Mouse (Mus musculus) heart, adult 2 months (tissue): Measurements from ENCODE around the gene Kif24. TPM values are rescaled to one million over a fixed set of nuclear protein-coding genes. Genes with fewer than 3 reads are reported as not detected.

Source experiments
- DNase-seq, 2 experiments: peaks; one replicate each; pipeline ENCODE4 v3.0.0; 2021
- H3K27ac ChIP-seq: fragments of 200-600 bp; 2 replicates; pipeline ENCODE4 v1.8.1; 2022
- H3K27me3 ChIP-seq: fragments of 200-500 bp; 2 replicates; pipeline ENCODE4 v1.6.1; 2012; ENCODE audit warnings: mild to moderate bottlenecking, low read length, inconsistent platforms, mixed read lengths; ENCODE audit not compliant: control insufficient read depth, insufficient read depth
- H3K36me3 ChIP-seq: fragments of 200-500 bp; 2 replicates; pipeline ENCODE4 v1.6.1; 2012; ENCODE audit warnings: low read length, inconsistent platforms; ENCODE audit not compliant: control insufficient read depth, insufficient read depth
- H3K4me1 ChIP-seq: fragments of 200-500 bp; 2 replicates; pipeline ENCODE4 v1.6.1; 2011; ENCODE audit warnings: low read length; ENCODE audit not compliant: control insufficient read depth, insufficient read depth
- H3K4me3 ChIP-seq: fragments of 200-600 bp; 2 replicates; pipeline ENCODE4 v1.8.1; 2022
- H3K79me2 ChIP-seq: fragments of 200-500 bp; replicated peaks from 2 replicates; pipeline ENCODE4 v1.6.1; 2012; ENCODE audit warnings: mild to moderate bottlenecking, inconsistent platforms, low read length, moderate library complexity, mixed read lengths; ENCODE audit not compliant: control insufficient read depth, insufficient read depth
- H3K9ac ChIP-seq: fragments of 200-500 bp; 2 replicates; pipeline ENCODE4 v1.6.1; 2012; ENCODE audit warnings: low read depth, mild to moderate bottlenecking, control low read depth, inconsistent platforms, low read length, mixed read lengths
- CTCF ChIP-seq: fragments of 200-600 bp; IDR thresholded peaks from 2 replicates; pipeline ENCODE4 v1.8.1; 2022; ENCODE audit warnings: antibody characterized with exemption, mild to moderate bottlenecking, moderate library complexity
- EP300 ChIP-seq: fragments of 200-500 bp; IDR thresholded peaks from 2 replicates; pipeline ENCODE4 v1.6.1; 2011; ENCODE audit warnings: low read depth, low read length, control low read depth; ENCODE audit not compliant: insufficient read depth
- POLR2A ChIP-seq: fragments of 200-500 bp; IDR thresholded peaks from 2 replicates; pipeline ENCODE4 v1.6.1; 2011; ENCODE audit warnings: mild to moderate bottlenecking, low read depth, low read length, control low read depth; ENCODE audit not compliant: insufficient read depth
- WGBS: fragments of 180-500 bp; shearing (Covaris S2); methylation state at CpG from one replicate; pipeline ENCODE4 v1.1.7; 2018; 5-methylcytosine and 5-hydroxymethylcytosine counted together
- intact Hi-C: fragments of 180-260 bp; cut with DNase I; formaldehyde crosslinking; loops from one replicate; pipeline ENCODE4 v1.15.1; 2025
- polyA plus RNA-seq: library from polyadenylated mRNA; depleted of rRNA; stranded (reverse); fragments of >200 nt; gene quantifications from 2 replicates; pipeline ENCODE4 v1.2.3, GENCODE M21; 2012
- total RNA-seq, 2 experiments: library from RNA; stranded (reverse); gene quantifications; 2 replicates each; pipeline ENCODE4 v1.2.3; 2021

Kif24 gene
- total and polyA plus RNA-seq, 3 experiments: 0.10 to 0.70 (median 0.29) TPM

GRCm38 (mm10) chr4:41358669-41359068 is 106.0 kb downstream of the Kif24 start:
- no peak overlapping the region for H3K27ac ChIP-seq
- WGBS: 80% methylated on average over 2 of the region's 2 CpGs

GRCm38 (mm10) chr4:41357154-41357553 is 107.5 kb downstream of the Kif24 start:
- H3K27me3 ChIP-seq: no peaks in the 10 kb centered on the region
- peaks cover 11% of the 10 kb centered on the region for H3K79me2 ChIP-seq
- intact Hi-C loops: no loop called here
- DNase-seq: no peak
- 89% methylated on average over 2 of the region's 2 CpGs for WGBS
- H3K4me1 ChIP-seq: peaks cover 1% of the 10 kb centered on the region; the same call in 1 of the 2 replicates
- TF ChIP-seq POLR2A (no peak), CTCF (no peak), EP300 (no peak)
- H3K27ac ChIP-seq: no peak overlapping the region
- H3K9ac ChIP-seq: no peak overlapping the region
- no peak overlapping the region for H3K4me3 ChIP-seq
- H3K36me3 ChIP-seq: peaks cover 8% of the 10 kb centered on the region

More at GRCm38 (mm10) chr4:41358669-41359068, 106.0 kb downstream of the Kif24 start:
- intact Hi-C loops: no loop called here
- no peak for TF ChIP-seq POLR2A
- DNase-seq: no peak
- Histone ChIP-seq H3K4me1 (peaks cover 1% of the 10 kb centered on the region; the same call in 1 of the 2 replicates), H3K27me3 (no peaks in the 10 kb centered on the region), H3K9ac (no peak overlapping the region), H3K36me3 (peaks cover 5% of the 10 kb centered on the region), H3K79me2 (peaks cover 11% of the 10 kb centered on the region), H3K4me3 (no peak overlapping the region)

GRCm38 (mm10) chr4:41353265-41353664 is 111.4 kb downstream of the Kif24 start:
- DNase-seq: no peak
- intact Hi-C loops: no loop called here
- H3K27ac ChIP-seq: no peak overlapping the region
- peaks cover 8% of the 10 kb centered on the region for H3K79me2 ChIP-seq
- no peak overlapping the region for H3K9ac ChIP-seq
- peaks cover 5% of the 10 kb centered on the region for H3K4me1 ChIP-seq
- WGBS: 74% methylated on average over 1 of the region's 1 CpGs
- H3K27me3 ChIP-seq: no peaks in the 10 kb centered on the region
- H3K36me3 ChIP-seq: peaks cover 12% of the 10 kb centered on the region
- H3K4me3 ChIP-seq: no peak overlapping the region
- TF ChIP-seq CTCF: peak; percentile 13; the same call in 1 of the 2 replicates
- no peak for TF ChIP-seq EP300
- TF ChIP-seq POLR2A: no peak

GRCm38 (mm10) chr4:41352758-41353157 is 111.9 kb downstream of the Kif24 start:
- WGBS: 76% methylated on average over 4 of the region's 4 CpGs
- intact Hi-C loops: no loop called here
- peaks cover 8% of the 10 kb centered on the region for H3K79me2 ChIP-seq
- H3K27me3 ChIP-seq: no peaks in the 10 kb centered on the region
- peaks cover 12% of the 10 kb centered on the region for H3K36me3 ChIP-seq
- H3K9ac ChIP-seq: no peak overlapping the region
- DNase-seq: no peak
- peaks cover 7% of the 10 kb centered on the region for H3K4me1 ChIP-seq
- no peak overlapping the region for H3K4me3 ChIP-seq
- H3K27ac ChIP-seq: no peak overlapping the region
- no peak for TF ChIP-seq EP300
- no peak for TF ChIP-seq POLR2A
- no peak for TF ChIP-seq CTCF

- TF ChIP-seq POLR2A (no peak), CTCF (no peak), EP300 (no peak)
- intact Hi-C loops: loop anchor here (1.0 kb wide), 1 partner anchor 34 kb away; no protein-coding TSS in a partner anchor
These were observed 115.5 kb downstream of the Kif24 start for GRCm38 (mm10) chr4:41349199-41349591.

GRCm38 (mm10) chr4:41348584-41349198 is 116.0 kb downstream of the Kif24 start, which contains the start of gene Ubap1:
TSS of gene Ubap1 (plus strand) at chr4:41348996.
- Histone ChIP-seq H3K79me2 (0 out of 2 replicates have a peak, but pooled peaks cover 2% of the 10 kb centered on the region), H3K4me3 (peak within 1 kb of the TSS; percentile 78), H3K4me1 (peaks cover 7% of the 10 kb centered on the region), H3K27me3 (no peaks in the 10 kb centered on the region), H3K27ac (peak within 1 kb of the TSS; percentile 94), H3K36me3 (peaks cover 7% of the 10 kb centered on the region), H3K9ac (peak within 1 kb of the TSS; percentile 88)
- intact Hi-C loops: loop anchor here (1.0 kb wide), 1 partner anchor 33 kb away; no protein-coding TSS in a partner anchor
- TF ChIP-seq POLR2A (peak; percentile 95), EP300 (peak; percentile 62), CTCF (no peak)
- peak; percentile 93 to 94 for DNase-seq
- under 1% methylated on average over 31 of the region's 31 CpGs for WGBS

More at GRCm38 (mm10) chr4:41349199-41349591, 115.5 kb downstream of the Kif24 start:
- 0 out of 2 replicates have a peak, but pooled peaks cover 3% of the 10 kb centered on the region for H3K79me2 ChIP-seq
- no peak for DNase-seq
- peak overlapping the region; percentile 88 for H3K9ac ChIP-seq
- WGBS: 1% methylated on average over 26 of the region's 28 CpGs
- H3K27me3 ChIP-seq: no peaks in the 10 kb centered on the region
- peaks cover 7% of the 10 kb centered on the region for H3K36me3 ChIP-seq
- H3K27ac ChIP-seq: peak overlapping the region; percentile 94
- peak overlapping the region; percentile 78 for H3K4me3 ChIP-seq
- peaks cover 7% of the 10 kb centered on the region for H3K4me1 ChIP-seq
